Mouse (Mus musculus) cerebellum, postnatal 36 days (tissue): ENCODE data around the gene Spi1.

Experiments
- DNase-seq, 2 experiments: peaks; one replicate each; pipeline ENCODE4 v3.0.0; 2021 to 2022; ENCODE audit warnings: mixed read lengths in 2 of 2

Gene Spi1

GRCm38 (mm10) chr2:91068162-91068871 is 13.9 kb upstream of the Spi1 start:
- no peak for DNase-seq

GRCm38 (mm10) chr2:91068872-91069165 is 13.4 kb upstream of the Spi1 start:
- no peak for DNase-seq

GRCm38 (mm10) chr2:91069306-91070000 is 12.7 kb upstream of the Spi1 start:
- no peak for DNase-seq

GRCm38 (mm10) chr2:91070076-91070800 is 12.0 kb upstream of the Spi1 start, which contains the start of gene Slc39a13:
TSS of gene Slc39a13 (minus strand) at chr2:91070417.
- DNase-seq = peak; percentile 94 to 95

DNA sequence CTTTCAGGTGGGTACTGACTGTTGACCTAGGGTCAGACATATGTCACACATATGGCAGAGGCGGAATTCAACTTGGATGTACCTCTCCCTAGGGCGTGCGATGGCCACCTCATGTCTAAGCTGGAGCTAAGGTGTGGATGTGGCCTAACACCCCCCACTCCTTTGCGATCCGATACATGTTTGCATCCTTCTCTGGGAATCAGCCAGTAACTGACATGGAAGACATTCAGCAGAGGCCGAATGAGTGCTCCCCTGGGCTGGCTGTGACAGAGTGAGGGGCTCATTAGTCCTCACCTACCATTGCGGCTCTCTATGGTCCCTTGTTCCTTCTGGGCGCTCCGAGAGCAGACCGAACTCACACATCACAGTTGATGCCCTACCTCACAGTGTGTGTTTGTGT is 11.1 kb upstream of the Spi1 start:
- DNase-seq = no peak

DNA sequence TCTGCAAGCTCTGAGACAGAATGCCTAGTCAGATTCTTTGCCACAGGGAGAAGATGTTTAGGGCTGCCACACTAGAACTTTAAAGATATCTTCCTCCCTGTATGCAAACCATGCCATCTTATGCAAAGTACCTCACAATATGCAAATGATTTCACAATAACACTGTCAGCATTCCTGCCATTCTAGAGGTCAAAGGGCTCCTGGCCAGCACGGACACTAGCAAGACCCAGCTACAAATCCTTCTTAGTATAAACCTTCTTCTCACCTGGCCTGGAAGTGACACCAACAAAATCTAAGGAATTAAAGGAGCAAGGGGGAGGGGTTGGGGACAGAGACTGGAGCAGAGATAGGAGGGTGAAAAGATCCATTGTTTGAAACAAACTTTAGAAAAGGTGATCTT is 10.1 kb upstream of the Spi1 start:
- DNase-seq = no peak

DNA sequence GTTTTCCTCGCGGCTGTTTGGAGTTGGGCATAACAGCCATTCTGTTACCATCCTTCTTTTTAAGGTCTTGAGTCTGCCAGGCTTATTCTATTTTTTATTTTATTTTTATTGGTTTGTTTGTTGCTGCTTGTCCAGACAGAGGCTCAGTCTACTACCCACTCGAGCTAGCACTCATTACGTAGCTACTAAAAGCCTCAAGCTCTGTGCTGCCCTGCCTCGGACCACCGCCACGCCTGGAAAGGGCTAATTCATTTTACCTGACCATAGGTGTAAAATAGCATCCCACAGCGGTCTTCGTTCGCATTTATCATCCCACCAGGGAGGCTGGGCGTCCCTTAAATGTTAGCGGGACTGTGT is 4.3 kb upstream of the Spi1 start:
- no peak for DNase-seq

DNA sequence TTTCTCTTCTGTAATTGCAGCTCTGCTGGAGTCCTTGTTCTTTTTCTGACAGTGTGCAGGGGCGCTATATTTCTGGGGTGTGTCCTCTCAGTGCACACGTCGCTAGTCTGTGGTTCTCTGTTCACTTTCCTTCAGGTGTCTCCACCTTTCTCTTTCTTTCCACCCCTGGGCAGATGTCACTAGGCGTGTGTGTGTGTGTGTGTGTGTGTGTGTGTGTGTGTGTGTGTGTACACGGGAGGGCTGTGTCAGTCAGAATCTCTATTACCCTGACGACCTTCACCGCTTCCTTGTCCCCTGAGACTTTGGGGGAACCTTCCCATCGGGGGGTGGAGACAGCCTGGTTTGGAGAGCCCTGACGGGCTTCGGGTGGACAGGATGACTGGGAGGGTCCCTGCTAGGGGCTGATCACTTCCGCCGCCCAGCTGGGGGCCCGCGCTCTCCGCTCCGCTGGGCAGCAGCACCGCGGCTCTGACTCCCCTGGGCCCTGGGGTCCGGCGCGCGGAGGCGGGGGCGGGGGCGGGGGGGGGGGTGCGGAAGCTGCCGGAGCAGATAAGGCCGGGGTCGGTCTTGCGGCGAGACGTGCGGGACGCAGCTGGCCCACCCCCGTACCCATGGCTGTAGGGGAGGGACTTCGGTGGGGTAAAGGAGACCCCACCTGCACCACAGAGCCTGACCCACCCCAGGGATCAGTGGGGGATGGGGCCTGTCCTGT is 3.7 kb upstream of the Spi1 start:
- no peak for DNase-seq

DNA sequence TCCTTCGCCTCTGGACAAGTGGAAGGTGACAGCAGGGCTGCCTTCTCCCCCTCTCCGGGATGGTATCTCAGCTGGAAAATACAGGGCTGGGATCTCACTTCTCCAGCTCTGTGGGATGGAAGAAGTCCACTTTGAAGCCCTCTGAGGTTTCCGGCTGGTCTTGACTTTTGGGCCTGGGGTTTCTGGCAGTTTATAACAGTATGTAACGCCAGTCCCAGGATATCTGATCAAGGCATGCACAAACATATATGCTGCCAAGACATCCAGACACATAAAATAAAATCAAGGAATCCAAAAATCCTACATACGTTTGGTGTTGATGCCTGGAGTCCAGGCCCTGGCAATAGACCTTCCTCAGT is 3.2 kb upstream of the Spi1 start:
- no peak for DNase-seq

DNA sequence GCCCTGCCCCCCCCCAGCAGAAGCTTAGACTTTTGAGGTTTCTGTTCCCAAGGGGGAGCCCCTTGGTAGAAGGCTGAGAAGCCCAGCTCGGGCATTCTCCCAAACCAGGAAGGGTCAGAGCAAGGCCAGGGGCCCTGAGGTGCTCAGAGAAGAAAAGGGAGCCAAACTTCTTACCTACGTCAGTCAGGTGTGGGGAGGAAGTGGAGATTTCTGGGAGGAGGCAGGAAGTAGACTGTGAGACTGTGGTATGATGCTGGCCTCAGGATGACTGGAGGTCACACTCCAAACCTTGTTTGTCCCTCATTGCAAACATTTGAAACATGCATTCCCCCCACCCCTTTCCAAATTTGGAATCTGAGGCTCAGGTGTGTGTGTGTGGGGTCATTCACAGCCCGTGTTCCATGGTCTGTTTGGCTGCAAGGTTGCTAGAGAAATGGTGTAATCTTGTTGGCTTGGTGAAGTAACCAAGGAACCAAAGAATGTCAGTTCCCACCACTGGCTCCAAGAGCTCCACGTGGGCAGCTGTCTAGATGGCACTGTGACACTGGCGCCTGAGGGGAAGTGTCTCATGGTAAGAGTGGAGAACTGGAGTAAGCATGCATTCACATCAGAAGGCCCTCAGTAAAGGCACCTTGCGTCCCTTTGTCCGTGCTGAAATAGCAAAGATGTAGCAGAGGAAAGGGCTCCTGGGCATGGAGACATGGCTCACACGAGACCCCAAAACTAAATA is 1.2 kb upstream of the Spi1 start:
- no peak for DNase-seq

DNA sequence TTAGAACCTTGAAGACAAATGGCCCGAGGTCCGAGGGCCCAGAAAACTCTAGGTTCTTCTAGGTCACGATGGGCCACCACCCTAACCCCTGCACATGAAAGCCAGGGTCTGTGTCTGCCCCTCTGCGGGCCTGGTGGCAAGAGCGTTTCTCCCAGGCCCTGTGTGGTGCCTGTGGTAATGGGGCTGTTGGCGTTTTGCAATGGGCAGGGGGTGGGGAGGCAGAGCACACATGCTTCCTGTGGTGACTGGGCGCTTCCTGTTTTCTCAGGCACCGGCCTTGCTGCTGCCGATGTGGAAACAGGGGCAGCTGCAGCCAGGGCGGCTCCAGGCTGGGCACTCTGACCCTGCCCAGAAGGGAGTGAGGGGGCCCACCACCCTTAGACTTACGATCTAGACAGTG is 654 bp downstream of the Spi1 start:
- no peak for DNase-seq

DNA sequence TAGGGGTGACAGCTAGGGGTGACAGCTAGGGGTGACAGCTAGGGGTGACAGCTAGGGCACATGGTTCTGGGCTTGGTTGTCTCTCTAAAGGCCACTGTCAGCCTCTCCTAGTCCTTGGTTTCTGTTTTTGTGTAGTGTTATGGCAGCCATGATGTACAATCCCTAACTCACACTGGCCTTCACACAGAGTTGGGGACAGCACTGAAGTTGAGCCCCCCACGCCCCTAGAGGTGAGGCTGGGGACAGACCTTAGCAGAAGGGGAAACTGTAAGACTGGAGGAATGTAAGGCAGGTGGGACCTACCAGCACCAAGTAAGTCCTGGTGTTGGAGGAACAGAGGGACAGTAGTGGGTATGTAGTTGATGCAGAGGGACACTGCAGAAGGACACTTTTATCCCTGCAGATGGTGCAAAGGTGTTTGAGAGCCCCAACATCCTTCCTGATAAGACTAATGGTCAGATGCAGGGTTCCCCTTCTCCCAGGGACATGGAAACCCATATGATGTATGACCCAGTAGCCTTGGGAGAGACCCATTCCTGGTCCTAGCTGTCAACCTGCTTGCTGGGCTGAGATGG is 1.3 kb downstream of the Spi1 start:
- no peak for DNase-seq

DNA sequence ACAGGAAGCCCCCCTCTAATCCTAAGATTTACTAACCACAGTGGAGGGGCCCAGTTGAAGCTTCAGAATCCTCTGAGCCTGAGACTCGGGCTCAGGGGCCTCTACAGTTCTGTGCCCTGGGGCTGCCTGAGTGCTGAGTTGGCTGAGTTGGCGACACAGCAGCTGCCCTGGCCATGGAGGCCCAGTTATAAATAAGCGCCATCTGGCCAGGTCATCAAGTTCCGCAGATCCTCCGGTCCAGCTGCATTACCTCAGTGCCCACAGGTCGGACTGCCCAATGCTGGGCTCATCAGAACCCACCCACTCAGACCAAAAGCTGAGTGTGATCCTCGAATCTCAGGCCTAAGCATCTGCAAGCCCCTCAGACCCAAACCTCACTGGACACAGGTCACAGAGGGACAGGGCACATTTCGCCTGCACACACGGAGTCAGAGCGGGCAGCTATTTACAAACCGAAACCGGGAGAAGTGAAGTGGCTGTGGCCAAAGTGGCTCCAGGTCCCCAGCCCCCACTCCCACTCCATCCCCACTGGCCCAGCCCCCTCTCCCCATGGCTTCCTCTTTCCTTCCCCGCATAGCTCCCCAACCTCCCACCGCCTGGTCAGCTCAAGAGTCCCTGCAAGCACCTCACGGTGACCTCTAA is 2.1 kb downstream of the Spi1 start:
- no peak for DNase-seq

GRCm38 (mm10) chr2:91085494-91086391 is 3.6 kb downstream of the Spi1 start:
- no peak for DNase-seq

- DNase-seq = no peak
These were observed 4.4 kb downstream of the Spi1 start for GRCm38 (mm10) chr2:91086392-91087237.

DNA sequence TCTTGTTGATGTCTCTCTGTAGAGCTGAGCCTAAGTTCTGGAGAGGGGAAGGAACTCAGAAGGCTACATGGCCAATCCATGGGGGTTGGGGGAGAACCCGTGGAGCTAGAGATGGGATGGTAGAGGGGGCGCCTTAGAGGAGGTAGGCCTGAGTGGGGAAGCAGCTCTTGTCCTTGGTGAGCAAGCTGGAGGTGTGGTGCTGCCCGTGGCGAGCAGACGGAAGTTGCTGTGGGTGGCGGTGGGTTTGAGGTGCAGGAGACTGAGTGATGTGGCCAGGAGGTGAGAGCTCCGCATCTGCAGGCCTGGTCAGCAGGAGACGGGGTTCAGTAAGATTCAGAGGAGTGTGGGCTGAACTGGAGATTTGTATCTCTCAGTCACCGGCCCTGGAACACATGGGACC is 5.3 kb downstream of the Spi1 start:
- DNase-seq = no peak

- no peak for DNase-seq
These were observed 6.8 kb downstream of the Spi1 start for GRCm38 (mm10) chr2:91088987-91089386.

GRCm38 (mm10) chr2:91090208-91090607 is 8.0 kb downstream of the Spi1 start:
- DNase-seq = no peak

GRCm38 (mm10) chr2:91090827-91091226 is 8.6 kb downstream of the Spi1 start:
- DNase-seq = no peak

GRCm38 (mm10) chr2:91096524-91096923 is 14.3 kb downstream of the Spi1 start:
- no peak for DNase-seq
